Mouse (Mus musculus) embryonic facial prominence, embryonic 13.5 days (tissue): ENCODE data around the gene Tnnc1. TPM values are rescaled to one million over a fixed set of nuclear protein-coding genes. Genes with fewer than 3 reads are reported as not detected.
A peak's percentile ranks its signal among the peaks of the same experiment; 100 is the strongest.

Experiments used
- ATAC-seq: fragments of 200-750 bp; cut with Nextera tagmentation; 2 replicates; pipeline ENCODE4 v1.8.0; 2017; ENCODE audit warnings: low read depth; ENCODE audit not compliant: insufficient number of reproducible peaks, insufficient read depth, low FRiP score, low TSS enrichment
- H3K27ac ChIP-seq: fragments of 300-500 bp; sonication (generic); 2 replicates; pipeline ENCODE4 v1.5.1; 2015; ENCODE audit warnings: moderate library complexity, mild to moderate bottlenecking, inconsistent platforms
- H3K27me3 ChIP-seq: fragments of 300-500 bp; sonication (generic); 2 replicates; pipeline ENCODE4 v1.6.1; 2015; ENCODE audit warnings: mild to moderate bottlenecking, inconsistent platforms
- H3K36me3 ChIP-seq: fragments of 300-500 bp; sonication (generic); 2 replicates; pipeline ENCODE4 v1.6.1; 2015; ENCODE audit warnings: mild to moderate bottlenecking, inconsistent platforms
- H3K4me1 ChIP-seq: fragments of 300-500 bp; sonication (generic); 2 replicates; pipeline ENCODE4 v1.6.1; 2015; ENCODE audit warnings: inconsistent platforms
- H3K4me2 ChIP-seq: fragments of 300-500 bp; sonication (generic); 2 replicates; pipeline ENCODE4 v1.6.1; 2015; ENCODE audit warnings: moderate library complexity, mild to moderate bottlenecking, inconsistent platforms
- H3K4me3 ChIP-seq: fragments of 300-500 bp; sonication (generic); 2 replicates; pipeline ENCODE4 v1.5.1; 2015; ENCODE audit warnings: mild to moderate bottlenecking, inconsistent platforms
- H3K9ac ChIP-seq: fragments of 300-500 bp; sonication (generic); 2 replicates; pipeline ENCODE4 v1.6.1; 2015; ENCODE audit warnings: mild to moderate bottlenecking, inconsistent platforms
- H3K9me3 ChIP-seq: fragments of 300-500 bp; sonication (generic); 2 replicates; pipeline ENCODE4 v1.6.1; 2016; ENCODE audit warnings: inconsistent platforms
- WGBS: fragments of 180-500 bp; shearing (Covaris S2); methylation state at CpG from one replicate; pipeline ENCODE4 v1.1.7; 2015; ENCODE audit warnings: mixed read lengths; 5-methylcytosine and 5-hydroxymethylcytosine counted together
- polyA plus RNA-seq: library from polyadenylated mRNA; unstranded; fragments of >200 nt; fragmentation: Nextera tagmentation; extraction: Ambion mirVana; gene quantifications from 2 replicates; pipeline ENCODE4 v1.2.1, GENCODE M21; 2015

Tnnc1 gene
- polyA plus RNA-seq, 1 experiment from 2014 or later, result 34.6 TPM

- Histone ChIP-seq H3K4me3 (no peak overlapping the region), H3K27ac (peak overlapping the region; percentile 66), H3K36me3 (no peaks in the 10 kb centered on the region), H3K4me2 (peak overlapping the region; percentile 20; the same call in 1 of the 2 replicates), H3K9me3 (no peaks in the 10 kb centered on the region), H3K4me1 (peaks cover 27% of the 10 kb centered on the region), H3K27me3 (no peaks in the 10 kb centered on the region), H3K9ac (peak overlapping the region; percentile 60)
- WGBS, result 35% methylated on average over 15 of the region's 15 CpGs
- ATAC-seq, result no peak
These were observed 7.3 kb downstream of the Tnnc1 start for GRCm38 (mm10) chr14:31215157-31216002.

DNA sequence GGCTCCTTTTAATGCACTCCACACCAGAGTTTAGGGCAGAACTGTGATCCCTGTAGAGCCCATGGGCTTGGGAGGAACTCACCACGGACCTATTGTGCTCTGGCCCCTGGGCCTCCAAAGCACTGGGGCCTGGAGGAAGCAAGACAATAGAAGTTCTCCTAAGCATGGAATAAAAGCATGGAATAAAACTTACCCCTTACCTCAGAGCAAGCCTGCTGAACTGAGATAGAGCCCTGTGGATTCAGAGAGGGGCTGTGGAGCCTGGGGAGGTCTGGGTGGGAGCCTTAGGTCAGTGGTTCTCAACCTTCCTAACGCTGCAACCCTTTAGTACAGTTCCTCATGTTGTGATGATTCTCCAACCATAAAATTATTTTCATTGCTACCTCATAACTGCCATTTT, 8.7 kb downstream of the Tnnc1 start, which contains the start of gene Nisch:
Gene Nisch, minus strand, starts transcription at position 101 of the 400 bp plus-strand sequence.
- Histone ChIP-seq H3K4me3 (no peak within 1 kb of the TSS), H3K9me3 (no peaks in the 10 kb centered on the region), H3K27ac (peak within 1 kb of the TSS; percentile 66), H3K4me2 (peak within 1 kb of the TSS; percentile 33), H3K27me3 (no peaks in the 10 kb centered on the region), H3K9ac (peak within 1 kb of the TSS; percentile 60), H3K36me3 (no peaks in the 10 kb centered on the region), H3K4me1 (peaks cover 27% of the 10 kb centered on the region)
- ATAC-seq, result no peak
- 76% methylated on average over 2 of the region's 2 CpGs for WGBS

- H3K9me3 ChIP-seq, result no peaks in the 10 kb centered on the region
- H3K27ac ChIP-seq, result no peak within 1 kb of the TSS
- no peaks in the 10 kb centered on the region for H3K36me3 ChIP-seq
- peak within 1 kb of the TSS; percentile 56 for H3K9ac ChIP-seq
- no peak for ATAC-seq
- H3K4me2 ChIP-seq, result peak within 1 kb of the TSS; percentile 33
- H3K27me3 ChIP-seq, result no peaks in the 10 kb centered on the region
- WGBS, result 7% methylated on average over 11 of the region's 11 CpGs
- H3K4me3 ChIP-seq, result no peak within 1 kb of the TSS
- peaks cover 22% of the 10 kb centered on the region for H3K4me1 ChIP-seq
These were observed 9.6 kb downstream of the Tnnc1 start, which contains the start of gene Sema3g for GRCm38 (mm10) chr14:31217666-31218065. Sema3g (plus strand) TSS chr14:31217860.

DNA sequence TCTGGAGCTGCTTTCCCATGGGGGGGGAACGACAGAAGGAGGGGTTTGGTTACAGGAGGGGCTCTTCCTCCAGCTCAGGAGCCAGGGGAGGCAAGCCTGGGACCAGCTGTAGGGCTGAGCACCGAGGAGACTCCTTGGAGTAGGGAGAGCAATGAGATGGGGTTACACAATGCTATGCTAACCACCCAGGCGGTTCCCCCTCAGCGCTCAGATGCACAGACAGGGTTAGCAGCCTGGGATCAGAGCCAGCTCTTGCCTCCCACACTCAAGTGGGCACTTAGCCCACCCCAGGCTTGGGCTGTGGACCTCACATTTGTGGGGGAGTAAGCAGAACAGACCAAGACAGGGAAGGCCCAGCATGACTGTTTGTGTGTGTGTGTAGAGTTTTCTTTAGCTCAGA, 18.9 kb downstream of the Tnnc1 start:
- H3K4me1 ChIP-seq, result peaks cover 32% of the 10 kb centered on the region
- H3K9me3 ChIP-seq, result no peaks in the 10 kb centered on the region
- no peak overlapping the region for H3K4me2 ChIP-seq
- H3K36me3 ChIP-seq, result no peaks in the 10 kb centered on the region
- ATAC-seq, result peak; percentile 70
- no peak overlapping the region for H3K9ac ChIP-seq
- no peak overlapping the region for H3K4me3 ChIP-seq
- 47% methylated on average over 4 of the region's 4 CpGs for WGBS
- H3K27me3 ChIP-seq, result no peaks in the 10 kb centered on the region
- H3K27ac ChIP-seq, result peak overlapping the region; percentile 84

GRCm38 (mm10) chr14:31228234-31228633, 20.1 kb downstream of the Tnnc1 start:
- Histone ChIP-seq H3K27ac (no peak overlapping the region), H3K27me3 (no peaks in the 10 kb centered on the region), H3K4me3 (no peak overlapping the region), H3K4me2 (no peak overlapping the region), H3K9me3 (no peaks in the 10 kb centered on the region), H3K36me3 (no peaks in the 10 kb centered on the region), H3K9ac (no peak overlapping the region), H3K4me1 (peaks cover 32% of the 10 kb centered on the region)
- ATAC-seq, result no peak
- 69% methylated on average over 6 of the region's 6 CpGs for WGBS

GRCm38 (mm10) chr14:31230442-31230841, 22.3 kb downstream of the Tnnc1 start:
- ATAC-seq, result no peak
- Histone ChIP-seq H3K4me1 (peaks cover 34% of the 10 kb centered on the region), H3K4me2 (no peak overlapping the region), H3K27ac (0 out of 2 replicates have a peak overlapping the region, but pooled peaks have one; percentile 22), H3K9ac (no peak overlapping the region), H3K27me3 (no peaks in the 10 kb centered on the region), H3K4me3 (no peak overlapping the region), H3K36me3 (no peaks in the 10 kb centered on the region), H3K9me3 (no peaks in the 10 kb centered on the region)
- WGBS, result 60% methylated on average over 8 of the region's 8 CpGs

DNA sequence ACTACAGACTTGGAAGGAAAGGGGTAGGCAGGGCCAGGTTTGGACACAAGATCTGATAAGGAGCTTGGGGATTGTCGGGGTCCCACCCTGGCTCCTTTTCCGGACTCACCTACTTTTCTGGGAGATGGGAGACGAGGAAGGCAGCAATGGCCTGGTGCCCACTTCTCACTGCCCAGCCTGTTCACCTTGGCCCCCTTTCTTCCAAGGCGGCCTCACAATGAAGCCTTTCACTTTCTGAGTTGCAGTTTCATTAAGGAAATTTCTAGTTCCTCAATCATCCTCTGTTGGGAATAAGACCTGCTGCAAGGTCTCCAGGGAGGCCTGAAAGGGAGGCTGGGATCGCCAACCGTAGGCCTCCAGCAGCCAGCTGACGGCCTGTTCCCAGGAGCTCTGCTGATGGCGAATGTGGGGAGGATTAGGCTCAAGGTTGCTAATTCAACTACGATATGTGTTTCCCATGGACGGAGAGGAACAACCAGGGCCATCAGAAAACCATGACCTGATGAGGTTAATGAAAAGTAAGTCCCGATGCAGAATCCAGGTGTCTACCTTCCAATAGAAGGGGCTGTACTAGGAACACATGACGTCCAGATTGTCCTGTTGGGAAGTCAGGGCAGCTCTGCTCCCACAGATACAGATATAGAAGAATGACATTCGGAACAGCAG, 24.4 kb downstream of the Tnnc1 start:
- peaks cover 19% of the 10 kb centered on the region for H3K4me1 ChIP-seq
- no peaks in the 10 kb centered on the region for H3K9me3 ChIP-seq
- H3K9ac ChIP-seq, result no peak overlapping the region
- no peak overlapping the region for H3K4me3 ChIP-seq
- 84% methylated on average over 13 of the region's 13 CpGs for WGBS
- ATAC-seq, result no peak
- H3K27me3 ChIP-seq, result no peaks in the 10 kb centered on the region
- no peak overlapping the region for H3K27ac ChIP-seq
- no peak overlapping the region for H3K4me2 ChIP-seq
- no peaks in the 10 kb centered on the region for H3K36me3 ChIP-seq

- Histone ChIP-seq H3K27me3 (no peaks in the 10 kb centered on the region), H3K4me2 (no peak overlapping the region), H3K27ac (no peak overlapping the region), H3K4me1 (peaks cover 13% of the 10 kb centered on the region; the same call in 1 of the 2 replicates), H3K9ac (no peak overlapping the region), H3K9me3 (no peaks in the 10 kb centered on the region), H3K4me3 (no peak overlapping the region), H3K36me3 (no peaks in the 10 kb centered on the region)
- WGBS, result 87% methylated on average over 14 of the region's 14 CpGs
- no peak for ATAC-seq
These were observed 25.2 kb downstream of the Tnnc1 start for GRCm38 (mm10) chr14:31233070-31233995.

GRCm38 (mm10) chr14:31233996-31234591, 26.0 kb downstream of the Tnnc1 start:
- H3K9ac ChIP-seq, result no peak overlapping the region
- no peak; the same call in 1 of the 2 replicates for ATAC-seq
- no peak overlapping the region for H3K27ac ChIP-seq
- H3K9me3 ChIP-seq, result no peaks in the 10 kb centered on the region
- 14% methylated on average over 11 of the region's 11 CpGs for WGBS
- no peaks in the 10 kb centered on the region for H3K27me3 ChIP-seq
- no peak overlapping the region; the same call in 1 of the 2 replicates for H3K4me2 ChIP-seq
- H3K4me1 ChIP-seq, result peaks cover 7% of the 10 kb centered on the region; the same call in 1 of the 2 replicates
- H3K4me3 ChIP-seq, result no peak overlapping the region
- no peaks in the 10 kb centered on the region for H3K36me3 ChIP-seq

GRCm38 (mm10) chr14:31237101-31237882, 29.2 kb downstream of the Tnnc1 start:
- H3K4me3 ChIP-seq, result no peak overlapping the region
- H3K27ac ChIP-seq, result 0 out of 2 replicates have a peak overlapping the region, but pooled peaks have one; percentile 39
- no peaks in the 10 kb centered on the region for H3K9me3 ChIP-seq
- WGBS, result 78% methylated on average over 7 of the region's 7 CpGs
- no peaks in the 10 kb centered on the region for H3K27me3 ChIP-seq
- H3K4me2 ChIP-seq, result no peak overlapping the region
- no peak overlapping the region for H3K9ac ChIP-seq
- H3K36me3 ChIP-seq, result no peaks in the 10 kb centered on the region
- no peak for ATAC-seq
- H3K4me1 ChIP-seq, result peaks cover 2% of the 10 kb centered on the region; the same call in 1 of the 2 replicates
